Mouse (Mus musculus) intestine, embryonic 14.5 days (tissue): ENCODE measurements at regions not wholly inside any gene's neighbourhood (a gene's known extent, or its start where the extent isn't known, plus 50 kb on each side); places are given as distances from the start of the nearest gene placed in this dataset.

Source experiments
- ATAC-seq: fragments of 200-750 bp; cut with Nextera tagmentation; replicated peaks from 2 replicates; pipeline ENCODE4 v1.8.0; 2017; ENCODE audit warnings: low read depth, moderate number of reproducible peaks, moderate TSS enrichment, moderate library complexity; ENCODE audit not compliant: low FRiP score, low TSS enrichment
- DNase-seq: peaks from one replicate; pipeline ENCODE4 v3.0.0-alpha.2; 2018; ENCODE audit warnings: low spot score
- H3K27ac ChIP-seq: fragments of 300-500 bp; sonication (generic); 2 replicates; pipeline ENCODE4 v1.5.1; 2014; ENCODE audit warnings: low read depth, mild to moderate bottlenecking, control low read depth
- H3K27me3 ChIP-seq: fragments of 300-500 bp; sonication (generic); replicated peaks from 2 replicates; pipeline ENCODE4 v1.6.1; 2014; ENCODE audit warnings: low read length, control low read depth; ENCODE audit not compliant: control insufficient read depth, insufficient read depth
- H3K36me3 ChIP-seq: fragments of 300-500 bp; sonication (generic); 2 replicates; pipeline ENCODE4 v1.6.1; 2014; ENCODE audit warnings: low read length, control low read depth; ENCODE audit not compliant: control insufficient read depth, insufficient read depth
- H3K4me1 ChIP-seq: fragments of 300-500 bp; sonication (generic); replicated peaks from 2 replicates; pipeline ENCODE4 v1.6.1; 2014; ENCODE audit warnings: low read length, control low read depth, mixed read lengths; ENCODE audit not compliant: control insufficient read depth, insufficient read depth
- H3K4me2 ChIP-seq: fragments of 300-500 bp; sonication (generic); 2 replicates; pipeline ENCODE4 v1.6.1; 2014; ENCODE audit warnings: low read length
- H3K4me3 ChIP-seq: fragments of 300-500 bp; sonication (generic); 2 replicates; pipeline ENCODE4 v1.5.1; 2014; ENCODE audit warnings: low read depth, low read length, control low read depth, mixed read lengths
- H3K9ac ChIP-seq: fragments of 300-500 bp; sonication (generic); 2 replicates; pipeline ENCODE4 v1.6.1; 2014; ENCODE audit warnings: mild to moderate bottlenecking, low read length
- H3K9me3 ChIP-seq: fragments of 300-500 bp; sonication (generic); 2 replicates; pipeline ENCODE4 v1.6.1; 2016; ENCODE audit warnings: low read length, control low read depth; ENCODE audit not compliant: control insufficient read depth
- WGBS: fragments of 180-500 bp; shearing (Covaris S2); extraction: QIAGEN DNeasy Blood & Tissue Kit; methylation state at CpG from one replicate; pipeline ENCODE4 v1.1.7; 2014; 5-methylcytosine and 5-hydroxymethylcytosine counted together

GRCm38 (mm10) chr1:81671725-81672124 is 561.2 kb upstream of the Gm9747 start:
- Histone ChIP-seq H3K4me3 (no peak overlapping the region), H3K9ac (no peak overlapping the region), H3K36me3 (no peaks in the 10 kb centered on the region), H3K4me1 (no peaks in the 10 kb centered on the region), H3K27me3 (no peaks in the 10 kb centered on the region), H3K27ac (no peak overlapping the region), H3K9me3 (no peaks in the 10 kb centered on the region), H3K4me2 (no peak overlapping the region)
- ATAC-seq (no peak), DNase-seq (no peak)
- 63% methylated on average over 3 of the region's 3 CpGs for WGBS

GRCm38 (mm10) chr1:81675576-81676342 is 557.2 kb upstream of the Gm9747 start:
- no peak overlapping the region for H3K27ac ChIP-seq
- ATAC-seq: no peak
- H3K9ac ChIP-seq: no peak overlapping the region
- no peaks in the 10 kb centered on the region for H3K9me3 ChIP-seq
- no peaks in the 10 kb centered on the region for H3K4me1 ChIP-seq
- no peaks in the 10 kb centered on the region for H3K36me3 ChIP-seq
- no peak overlapping the region for H3K4me2 ChIP-seq
- WGBS: 68% methylated on average over 5 of the region's 5 CpGs
- no peak overlapping the region for H3K4me3 ChIP-seq
- no peaks in the 10 kb centered on the region for H3K27me3 ChIP-seq
- no peak for DNase-seq

GRCm38 (mm10) chr1:81677768-81678400 is 555.0 kb upstream of the Gm9747 start:
- no peak for DNase-seq
- no peaks in the 10 kb centered on the region for H3K4me1 ChIP-seq

GRCm38 (mm10) chr1:81696129-81696528 is 536.8 kb upstream of the Gm9747 start:
- ATAC-seq: no peak
- no peak for DNase-seq
- no peak overlapping the region for H3K4me3 ChIP-seq
- H3K36me3 ChIP-seq: no peaks in the 10 kb centered on the region
- H3K9ac ChIP-seq: no peak overlapping the region
- no peaks in the 10 kb centered on the region for H3K27me3 ChIP-seq
- no peaks in the 10 kb centered on the region for H3K9me3 ChIP-seq
- H3K27ac ChIP-seq: no peak overlapping the region
- no peaks in the 10 kb centered on the region for H3K4me1 ChIP-seq
- H3K4me2 ChIP-seq: no peak overlapping the region

More at GRCm38 (mm10) chr1:81677768-81678400, 555.0 kb upstream of the Gm9747 start:
- H3K27ac ChIP-seq: no peak overlapping the region
- no peak overlapping the region for H3K4me3 ChIP-seq
- ATAC-seq: no peak
- no peaks in the 10 kb centered on the region for H3K36me3 ChIP-seq
- WGBS: 79% methylated on average over 1 of the region's 1 CpGs
- H3K9me3 ChIP-seq: no peaks in the 10 kb centered on the region
- H3K4me2 ChIP-seq: no peak overlapping the region
- H3K27me3 ChIP-seq: no peaks in the 10 kb centered on the region
- H3K9ac ChIP-seq: no peak overlapping the region

DNA sequence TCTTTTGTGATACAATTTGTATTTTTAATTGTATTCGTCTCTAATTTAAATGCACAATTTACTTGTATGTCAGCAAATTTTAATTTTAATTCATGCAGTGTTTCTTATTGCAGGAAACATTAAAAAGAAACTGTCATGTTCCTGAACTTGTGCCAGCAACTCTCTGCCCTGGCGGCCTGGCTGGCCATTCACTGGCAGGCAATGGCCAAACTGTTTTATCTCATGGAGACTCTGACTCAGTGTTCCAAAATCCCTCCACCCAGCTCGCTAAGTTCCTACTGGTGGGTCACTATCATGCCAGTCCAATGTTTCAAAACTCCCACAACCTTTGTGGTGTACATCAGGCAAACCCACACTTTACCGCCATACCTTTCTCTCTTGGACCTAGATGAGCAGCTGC is 523.7 kb upstream of the Gm9747 start:
- DNase-seq: no peak
- Histone ChIP-seq H3K4me1 (no peaks in the 10 kb centered on the region), H3K4me2 (no peak overlapping the region), H3K36me3 (no peaks in the 10 kb centered on the region), H3K9me3 (no peaks in the 10 kb centered on the region), H3K27ac (no peak overlapping the region), H3K27me3 (no peaks in the 10 kb centered on the region), H3K9ac (no peak overlapping the region), H3K4me3 (no peak overlapping the region)
- WGBS: 93% methylated on average over 4 of the region's 4 CpGs
- ATAC-seq: no peak

DNA sequence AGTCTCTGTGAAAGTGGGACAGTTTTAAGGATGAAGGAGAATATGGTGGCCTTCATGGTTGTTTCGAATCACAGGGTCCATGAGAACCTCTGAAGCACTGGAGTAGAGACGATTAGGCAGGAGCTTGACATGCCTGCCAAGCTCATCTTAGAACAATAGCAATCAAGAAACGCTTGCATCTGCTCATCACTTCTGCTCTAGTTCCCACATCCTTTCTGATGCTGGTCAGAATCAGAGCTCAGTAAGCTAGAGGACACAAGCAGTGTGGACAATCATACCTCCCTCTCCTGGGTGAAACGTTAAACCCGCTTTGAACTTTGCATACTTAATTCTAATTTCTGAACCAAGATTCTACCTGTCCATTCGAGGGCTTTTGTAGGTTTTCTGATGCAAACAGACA is 515.8 kb upstream of the Gm9747 start:
- Histone ChIP-seq H3K4me1 (no peaks in the 10 kb centered on the region), H3K9ac (no peak overlapping the region), H3K27me3 (no peaks in the 10 kb centered on the region), H3K27ac (no peak overlapping the region), H3K4me2 (no peak overlapping the region), H3K4me3 (no peak overlapping the region), H3K9me3 (no peaks in the 10 kb centered on the region), H3K36me3 (no peaks in the 10 kb centered on the region)
- WGBS: 85% methylated on average over 6 of the region's 6 CpGs
- no peak for DNase-seq
- no peak for ATAC-seq

- DNase-seq (no peak), ATAC-seq (no peak)
- no peaks in the 10 kb centered on the region for H3K9me3 ChIP-seq
- no peaks in the 10 kb centered on the region for H3K4me1 ChIP-seq
- no peak overlapping the region for H3K4me3 ChIP-seq
- no peak overlapping the region for H3K27ac ChIP-seq
- no peak overlapping the region for H3K4me2 ChIP-seq
- no peaks in the 10 kb centered on the region for H3K36me3 ChIP-seq
- no peak overlapping the region for H3K9ac ChIP-seq
- no peaks in the 10 kb centered on the region for H3K27me3 ChIP-seq
Measured at GRCm38 (mm10) chr1:81718233-81718632, 514.7 kb upstream of the Gm9747 start.

DNA sequence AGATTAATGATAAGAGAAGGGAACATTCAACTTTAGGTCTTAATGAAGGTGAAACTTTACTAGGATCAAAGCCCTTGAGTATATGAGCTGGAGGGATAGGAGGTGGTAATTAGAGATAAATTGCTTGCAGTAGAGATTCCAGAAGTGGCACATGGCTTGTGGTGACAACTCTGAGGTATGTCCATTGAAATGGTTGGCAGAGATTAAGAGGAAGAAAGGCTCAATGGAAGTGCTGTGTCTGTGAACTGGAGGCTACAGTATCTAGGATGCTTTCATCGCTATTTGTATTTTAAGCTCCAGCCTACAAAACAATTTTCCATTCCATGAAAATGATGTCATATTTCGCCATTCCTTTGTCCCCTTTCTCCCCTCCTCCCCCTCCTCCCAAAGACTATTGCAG is 508.1 kb upstream of the Gm9747 start:
- H3K9ac ChIP-seq: no peak overlapping the region
- WGBS: 89% methylated on average over 2 of the region's 2 CpGs
- DNase-seq: no peak
- H3K9me3 ChIP-seq: no peaks in the 10 kb centered on the region
- no peak overlapping the region for H3K4me3 ChIP-seq
- H3K27me3 ChIP-seq: no peaks in the 10 kb centered on the region
- H3K4me2 ChIP-seq: no peak overlapping the region
- H3K36me3 ChIP-seq: no peaks in the 10 kb centered on the region
- no peaks in the 10 kb centered on the region for H3K4me1 ChIP-seq
- no peak overlapping the region for H3K27ac ChIP-seq
- ATAC-seq: no peak
